Mouse (Mus musculus): Measurements from ENCODE around the gene 2900011O08Rik. TPM values are rescaled to one million over a fixed set of nuclear protein-coding genes. Genes with fewer than 3 reads are reported as not detected.
"Not testable (repeated sequence)": the region's sequence is repeated elsewhere in the genome, so short reads cannot be mapped to it uniquely, and the experiment has no call there.

2900011O08Rik gene
- polyA plus RNA-seq, 1 experiment from 2014 or later, result 128 TPM

- Histone ChIP-seq H3K4me2 (no peak overlapping the region), H3K4me1 (replicated peaks) (peaks cover 7% of the 10 kb centered on the region), H3K4me3 (no peak overlapping the region), H3K9me3 (no peaks in the 10 kb centered on the region), H3K27ac (no peak overlapping the region), H3K9ac (no peak overlapping the region), H3K27me3 (no peaks in the 10 kb centered on the region), H3K36me3 (0 out of 2 replicates have a peak, but pooled peaks cover 9% of the 10 kb centered on the region)
- WGBS, result 90% methylated on average over 5 of the region's 5 CpGs
- ATAC-seq (ENCODE audit: low FRiP score), result no peak
Observed at GRCm38 (mm10) chr16:14053116-14053515, 66.7 kb downstream of the 2900011O08Rik start.

- H3K36me3 ChIP-seq, result 0 out of 2 replicates have a peak, but pooled peaks cover 9% of the 10 kb centered on the region
- H3K9me3 ChIP-seq, result no peaks in the 10 kb centered on the region
- H3K4me1 ChIP-seq (replicated peaks), result peaks cover 13% of the 10 kb centered on the region
- 8% methylated on average over 1 of the region's 1 CpGs for WGBS
- no peak overlapping the region for H3K27ac ChIP-seq
- no peaks in the 10 kb centered on the region for H3K27me3 ChIP-seq
- no peak overlapping the region for H3K4me3 ChIP-seq
- H3K9ac ChIP-seq, result no peak overlapping the region
- H3K4me2 ChIP-seq, result no peak overlapping the region
- ATAC-seq (ENCODE audit: low FRiP score), result no peak
Observed at GRCm38 (mm10) chr16:14055271-14055670, 68.9 kb downstream of the 2900011O08Rik start.

- Histone ChIP-seq H3K27ac (no peak overlapping the region), H3K9me3 (no peaks in the 10 kb centered on the region), H3K4me1 (replicated peaks) (peaks cover 13% of the 10 kb centered on the region), H3K27me3 (no peaks in the 10 kb centered on the region), H3K4me3 (no peak overlapping the region), H3K9ac (no peak overlapping the region), H3K4me2 (no peak overlapping the region), H3K36me3 (0 out of 2 replicates have a peak, but pooled peaks cover 9% of the 10 kb centered on the region)
- WGBS, result 84% methylated on average over 4 of the region's 4 CpGs
- no peak for ATAC-seq (ENCODE audit: low FRiP score)
Observed at GRCm38 (mm10) chr16:14056734-14057133, 70.3 kb downstream of the 2900011O08Rik start.

GRCm38 (mm10) chr16:14058541-14058940 lies 72.1 kb downstream of the 2900011O08Rik start:
- no peak for ATAC-seq (ENCODE audit: low FRiP score)

GRCm38 (mm10) chr16:14059118-14059854 lies 72.9 kb downstream of the 2900011O08Rik start:
- WGBS, result 58% methylated on average over 1 of the region's 1 CpGs
- H3K27ac ChIP-seq, result no peak overlapping the region
- H3K4me2 ChIP-seq, result no peak overlapping the region
- no peak for ATAC-seq (ENCODE audit: low FRiP score)
- peaks cover 13% of the 10 kb centered on the region for H3K4me1 ChIP-seq (replicated peaks)
- no peak overlapping the region for H3K4me3 ChIP-seq
- H3K27me3 ChIP-seq, result no peaks in the 10 kb centered on the region
- H3K9me3 ChIP-seq, result no peaks in the 10 kb centered on the region
- peaks cover 3% of the 10 kb centered on the region; the same call in 1 of the 2 replicates for H3K36me3 ChIP-seq
- no peak overlapping the region for H3K9ac ChIP-seq

More at GRCm38 (mm10) chr16:14058541-14058940, 72.1 kb downstream of the 2900011O08Rik start:
- Histone ChIP-seq H3K4me3 (no peak overlapping the region), H3K36me3 (peaks cover 6% of the 10 kb centered on the region; the same call in 1 of the 2 replicates), H3K27ac (no peak overlapping the region), H3K9me3 (no peaks in the 10 kb centered on the region), H3K4me2 (no peak overlapping the region), H3K9ac (no peak overlapping the region), H3K4me1 (replicated peaks) (peaks cover 13% of the 10 kb centered on the region), H3K27me3 (no peaks in the 10 kb centered on the region)
- WGBS, result 13% methylated on average over 1 of the region's 1 CpGs

- peaks cover 13% of the 10 kb centered on the region for H3K4me1 ChIP-seq (replicated peaks)
- no peak for ATAC-seq (ENCODE audit: low FRiP score)
- H3K9ac ChIP-seq, result no peak overlapping the region
- WGBS, result 85% methylated on average over 5 of the region's 5 CpGs
- H3K27ac ChIP-seq, result no peak overlapping the region
- no peaks in the 10 kb centered on the region for H3K9me3 ChIP-seq
- peaks cover 3% of the 10 kb centered on the region; the same call in 1 of the 2 replicates for H3K36me3 ChIP-seq
- no peak overlapping the region for H3K4me2 ChIP-seq
- no peaks in the 10 kb centered on the region for H3K27me3 ChIP-seq
- H3K4me3 ChIP-seq, result no peak overlapping the region
Observed at GRCm38 (mm10) chr16:14059869-14060268, 73.5 kb downstream of the 2900011O08Rik start.

- WGBS, result 88% methylated on average over 4 of the region's 4 CpGs
Observed at GRCm38 (mm10) chr16:14066571-14066970, 80.2 kb downstream of the 2900011O08Rik start.

GRCm38 (mm10) chr16:14068701-14069100 lies 82.3 kb downstream of the 2900011O08Rik start:
- not testable (repeated sequence) for H3K9me3 ChIP-seq; H3K9ac ChIP-seq; H3K27ac ChIP-seq; H3K4me2 ChIP-seq; H3K27me3 ChIP-seq; H3K4me1 ChIP-seq (replicated peaks); H3K4me3 ChIP-seq; ATAC-seq (ENCODE audit: low FRiP score)
- peaks cover 15% of the 10 kb centered on the region for H3K36me3 ChIP-seq
- WGBS, result 89% methylated on average over 2 of the region's 2 CpGs

More at GRCm38 (mm10) chr16:14066571-14066970, 80.2 kb downstream of the 2900011O08Rik start:
- not testable (repeated sequence) for H3K9ac ChIP-seq; H3K9me3 ChIP-seq; H3K27me3 ChIP-seq; H3K27ac ChIP-seq; ATAC-seq (ENCODE audit: low FRiP score); H3K4me2 ChIP-seq; H3K4me1 ChIP-seq (replicated peaks); H3K4me3 ChIP-seq
- peaks cover 18% of the 10 kb centered on the region for H3K36me3 ChIP-seq

- Histone ChIP-seq H3K4me2 (no peak overlapping the region), H3K9me3 (no peaks in the 10 kb centered on the region), H3K27me3 (no peaks in the 10 kb centered on the region), H3K4me3 (no peak overlapping the region), H3K36me3 (peaks cover 15% of the 10 kb centered on the region), H3K9ac (no peak overlapping the region), H3K27ac (no peak overlapping the region), H3K4me1 (replicated peaks) (no peaks in the 10 kb centered on the region)
- no peak for ATAC-seq (ENCODE audit: low FRiP score)
- 83% methylated on average over 5 of the region's 5 CpGs for WGBS
Observed at GRCm38 (mm10) chr16:14070471-14071169, 84.2 kb downstream of the 2900011O08Rik start.

- no peak overlapping the region for H3K4me2 ChIP-seq
- no peaks in the 10 kb centered on the region; the same call in 1 of the 2 replicates for H3K36me3 ChIP-seq
- H3K27me3 ChIP-seq, result no peaks in the 10 kb centered on the region
- no peak overlapping the region for H3K27ac ChIP-seq
- H3K4me1 ChIP-seq (replicated peaks), result no peaks in the 10 kb centered on the region
- 88% methylated on average over 2 of the region's 2 CpGs for WGBS
- H3K9me3 ChIP-seq, result no peaks in the 10 kb centered on the region
- H3K9ac ChIP-seq, result no peak overlapping the region
- H3K4me3 ChIP-seq, result no peak overlapping the region
- no peak for ATAC-seq (ENCODE audit: low FRiP score)
Observed at GRCm38 (mm10) chr16:14082925-14083324, 96.5 kb downstream of the 2900011O08Rik start.

- H3K36me3 ChIP-seq, result peaks cover 36% of the 10 kb centered on the region
- no peak overlapping the region for H3K9ac ChIP-seq
- H3K27ac ChIP-seq, result no peak overlapping the region
- no peak overlapping the region for H3K4me3 ChIP-seq
- H3K9me3 ChIP-seq, result no peaks in the 10 kb centered on the region
- H3K4me1 ChIP-seq (replicated peaks), result no peaks in the 10 kb centered on the region
- no peaks in the 10 kb centered on the region for H3K27me3 ChIP-seq
- H3K4me2 ChIP-seq, result no peak overlapping the region
- ATAC-seq (ENCODE audit: low FRiP score), result no peak
- WGBS, result 86% methylated on average over 3 of the region's 3 CpGs
Observed at GRCm38 (mm10) chr16:14088249-14088648, 101.8 kb downstream of the 2900011O08Rik start.

GRCm38 (mm10) chr16:14089296-14089695 lies 102.9 kb downstream of the 2900011O08Rik start:
- no peak for ATAC-seq (ENCODE audit: low FRiP score)
- H3K27ac ChIP-seq, result no peak overlapping the region

More at GRCm38 (mm10) chr16:14089296-14089695, 102.9 kb downstream of the 2900011O08Rik start:
- H3K9me3 ChIP-seq, result no peaks in the 10 kb centered on the region
- H3K9ac ChIP-seq, result no peak overlapping the region
- H3K36me3 ChIP-seq, result peaks cover 46% of the 10 kb centered on the region
- no peaks in the 10 kb centered on the region for H3K4me1 ChIP-seq (replicated peaks)
- WGBS, result 92% methylated on average over 3 of the region's 3 CpGs
- no peak overlapping the region for H3K4me2 ChIP-seq
- H3K27me3 ChIP-seq, result no peaks in the 10 kb centered on the region
- no peak overlapping the region for H3K4me3 ChIP-seq
